Mouse (Mus musculus) embryonic fibroblast, embryonic 13.5 days (primary cell): ENCODE measurements around the gene Jak3.

ENCODE experiments used
- CTCF ChIP-seq: IDR thresholded peaks from 2 replicates; pipeline ENCODE4 v1.5.1; 2011; ENCODE audit warnings: mild to moderate bottlenecking, control low read depth, low read length, moderate library complexity, borderline replicate concordance; ENCODE audit not compliant: insufficient read depth
- POLR2A ChIP-seq: IDR thresholded peaks from 2 replicates; pipeline ENCODE4 v1.6.1; 2011; ENCODE audit warnings: low read depth, mild to moderate bottlenecking, control low read depth, low read length, moderate library complexity

- no peak for TF ChIP-seq POLR2A
- no peak for TF ChIP-seq CTCF
These were observed 8.8 kb upstream of the Jak3 start for GRCm38 (mm10) chr8:71667256-71667655.
